22 mouse cellular contexts compared by ENCODE assay signal in genomic region chr13:114055686-114056085, GRCm38 (mm10).
DNase-seq lines count a peak whose midpoint lies in the region; ATAC-seq lines count a peak whose summit lies in the region.
"Had no signal": no experiment of that assay in that cellular context is flagged by ENCODE, and none has a peak within 500 bp of the region (broad histone marks: within the 10 kb centered on the region; RNA-seq: fewer than 3 reads in every experiment).

No protein-coding gene starts in this region.

- ATAC-seq in midbrain, embryonic 13.5 days: 0 out of 2 replicates have a peak, but pooled peaks have one; percentile 32
- ATAC-seq in midbrain, embryonic 16.5 days: no peak
- ATAC-seq in kidney, embryonic 15.5 days (replicated peaks; ENCODE audit: low FRiP score): no peak
- no peak for ATAC-seq in forebrain, embryonic 15.5 days (replicated peaks)
- ATAC-seq: intestine, embryonic 15.5 days; Patski had no signal

- WGBS in midbrain, embryonic 13.5 days: 46% methylated on average over 9 of the region's 9 CpGs
- 46% methylated on average over 9 of the region's 9 CpGs for WGBS in midbrain, embryonic 16.5 days
- WGBS in kidney, embryonic 15.5 days: 89% methylated on average over 9 of the region's 9 CpGs
- 72% methylated on average over 9 of the region's 9 CpGs for WGBS in forebrain, embryonic 15.5 days

- no peak overlapping the region for H3K4me3 ChIP-seq in midbrain, embryonic 13.5 days (replicated peaks)
- H3K4me3 ChIP-seq in midbrain, embryonic 16.5 days (ENCODE audit: low read depth, low read length): no peak overlapping the region
- no peak overlapping the region for H3K4me3 ChIP-seq in kidney, embryonic 15.5 days (replicated peaks)
- no peak overlapping the region for H3K4me3 ChIP-seq in forebrain, embryonic 15.5 days
- H3K4me3 ChIP-seq: forebrain, embryonic 12.5 days; heart, embryonic 13.5 days; intestine, embryonic 15.5 days; liver, embryonic 15.5 days; midbrain, embryonic 12.5 days had no signal

- H3K4me2 ChIP-seq in midbrain, embryonic 13.5 days (replicated peaks): no peak overlapping the region
- no peak overlapping the region for H3K4me2 ChIP-seq in midbrain, embryonic 16.5 days (ENCODE audit: low read length)
- H3K4me2 ChIP-seq in kidney, embryonic 15.5 days: no peak overlapping the region
- H3K4me2 ChIP-seq in forebrain, embryonic 15.5 days (replicated peaks): no peak overlapping the region
- H3K4me2 ChIP-seq: forebrain, embryonic 12.5 days; heart, embryonic 13.5 days; intestine, embryonic 15.5 days; liver, embryonic 15.5 days; midbrain, embryonic 12.5 days had no signal

- no peaks in the 10 kb centered on the region for H3K27me3 ChIP-seq in midbrain, embryonic 13.5 days
- H3K27me3 ChIP-seq in midbrain, embryonic 16.5 days (ENCODE audit: control insufficient read depth, insufficient read depth, low read depth, low read length): no peaks in the 10 kb centered on the region
- H3K27me3 ChIP-seq in kidney, embryonic 15.5 days: no peaks in the 10 kb centered on the region
- H3K27me3 ChIP-seq in forebrain, embryonic 15.5 days: no peaks in the 10 kb centered on the region
- H3K27me3 ChIP-seq: forebrain, embryonic 12.5 days; heart, embryonic 13.5 days; intestine, embryonic 15.5 days; liver, embryonic 15.5 days; Patski had no signal

- H3K36me3 ChIP-seq in midbrain, embryonic 13.5 days: no peaks in the 10 kb centered on the region
- H3K36me3 ChIP-seq in midbrain, embryonic 16.5 days (ENCODE audit: control insufficient read depth, insufficient read depth, low read length): no peaks in the 10 kb centered on the region
- no peaks in the 10 kb centered on the region for H3K36me3 ChIP-seq in kidney, embryonic 15.5 days
- H3K36me3 ChIP-seq in forebrain, embryonic 15.5 days: no peaks in the 10 kb centered on the region
- H3K36me3 ChIP-seq: forebrain, embryonic 12.5 days; intestine, embryonic 15.5 days; liver, embryonic 15.5 days; midbrain, embryonic 12.5 days had no signal

- intact Hi-C loops in heart, postnatal 25 days (cut with DNase I): no loop called here

- H3K9ac ChIP-seq in midbrain, embryonic 13.5 days (replicated peaks): no peak overlapping the region
- no peak overlapping the region for H3K9ac ChIP-seq in midbrain, embryonic 16.5 days (ENCODE audit: low read depth, low read length)
- no peak overlapping the region for H3K9ac ChIP-seq in kidney, embryonic 15.5 days
- no peak overlapping the region for H3K9ac ChIP-seq in forebrain, embryonic 15.5 days (replicated peaks)
- H3K9ac ChIP-seq: forebrain, embryonic 12.5 days; heart, embryonic 13.5 days; intestine, embryonic 15.5 days; liver, embryonic 15.5 days; midbrain, embryonic 12.5 days had no signal

- peaks cover 19% of the 10 kb centered on the region for H3K4me1 ChIP-seq in midbrain, embryonic 13.5 days (replicated peaks)
- H3K4me1 ChIP-seq in midbrain, embryonic 16.5 days (ENCODE audit: control insufficient read depth, insufficient read depth, low read length): peaks cover 4% of the 10 kb centered on the region; the same call in 1 of the 2 replicates
- peaks cover 8% of the 10 kb centered on the region; the same call in 1 of the 2 replicates for H3K4me1 ChIP-seq in kidney, embryonic 15.5 days
- H3K4me1 ChIP-seq in forebrain, embryonic 15.5 days: 0 out of 2 replicates have a peak, but pooled peaks cover 3% of the 10 kb centered on the region
- H3K4me1 ChIP-seq: intestine, embryonic 15.5 days; liver, embryonic 15.5 days had no signal

- DNase-seq in heart, adult 11 months: peak; percentile 80
- DNase-seq in heart, postnatal 4 days: no peak
- DNase-seq in cerebellum, postnatal 10 days: peak; percentile 86 to 90
- no peak for DNase-seq in heart, postnatal 25 days (ENCODE audit: low spot score)
- DNase-seq: adrenal gland, postnatal 14 days; gastrocnemius, postnatal 10 days; heart, adult 18-20 months; heart, postnatal 36 days; kidney, postnatal 4 days; layer of hippocampus, adult 9-11 months; thymus, postnatal 14 days had no signal

- H3K27ac ChIP-seq in midbrain, embryonic 13.5 days: no peak overlapping the region
- no peak overlapping the region for H3K27ac ChIP-seq in midbrain, embryonic 16.5 days (ENCODE audit: low read length)
- H3K27ac ChIP-seq in kidney, embryonic 15.5 days: no peak overlapping the region
- no peak overlapping the region for H3K27ac ChIP-seq in forebrain, embryonic 15.5 days (replicated peaks)
- H3K27ac ChIP-seq: forebrain, embryonic 12.5 days; heart, embryonic 13.5 days; intestine, embryonic 15.5 days; liver, embryonic 15.5 days; macrophage; midbrain, embryonic 12.5 days had no signal

- no peaks in the 10 kb centered on the region for H3K9me3 ChIP-seq in midbrain, embryonic 13.5 days
- H3K9me3 ChIP-seq in midbrain, embryonic 16.5 days (replicated peaks; ENCODE audit: control insufficient read depth, low read length, poor library complexity, severe bottlenecking): no peaks in the 10 kb centered on the region
- no peaks in the 10 kb centered on the region for H3K9me3 ChIP-seq in kidney, embryonic 15.5 days (replicated peaks)
- H3K9me3 ChIP-seq in forebrain, embryonic 15.5 days: no peaks in the 10 kb centered on the region
- H3K9me3 ChIP-seq: heart, embryonic 13.5 days; intestine, embryonic 15.5 days; liver, embryonic 15.5 days; midbrain, embryonic 12.5 days had no signal

Comparison
In these comparisons a context has a peak if more than half of its experiments do, and no peak if none do; other contexts are left out.
1. DNase-seq: peak in heart, adult 11 months (single experiment) and cerebellum, postnatal 10 days (2 of 2); none in heart, postnatal 4 days (single experiment) and heart, postnatal 25 days (single experiment).